Mouse (Mus musculus): ENCODE results near the gene Smim6.

GRCm38 (mm10) chr11:115886446-115886845 lies 25.4 kb upstream of the Smim6 start:
- TF ChIP-seq CTCF (IDR thresholded peaks at IDR 0.05) (no peak), EP300 (IDR thresholded peaks at IDR 0.05; ENCODE audit: insufficient read depth, low read depth, low read length) (no peak)
